Mouse (Mus musculus): ENCODE measurements around the gene Rpl35a. TPM values are rescaled to one million over a fixed set of nuclear protein-coding genes. Genes with fewer than 3 reads are reported as not detected.
"Not testable (repeated sequence)": the region's sequence is repeated elsewhere in the genome, so short reads cannot be mapped to it uniquely, and the experiment has no call there.

Rpl35a gene
- polyA plus RNA-seq, 1 experiment from 2014 or later = 769 TPM

GRCm38 (mm10) chr16:33055655-33056054, 598 bp upstream of the Rpl35a start:
- ChIA-PET CTCF (interaction anchor here (1.5 to 1.9 kb wide), 3 partner anchors 10 to 32 kb away, joined by 4 to 7 read pairs (median 5); no protein-coding TSS in a partner anchor), POLR2A (interaction anchor here (1.8 kb wide), 1 partner anchor 31 kb away, joined by 3 read pairs; no protein-coding TSS in a partner anchor)
- no peak for DNase-seq (ENCODE audit: low read depth, low spot score)
- ATAC-seq = peak; percentile 25
- in situ Hi-C loops (cut with MboI; ENCODE audit: low pct_unique_long_range_greater_than_20kb) = no loop called here
- TF ChIP-seq CTCF (IDR thresholded peaks at IDR 0.05) = no peak
- H3K27me3 ChIP-seq = no peaks in the 10 kb centered on the region

GRCm38 (mm10) chr16:33056786-33057185, 533 bp downstream of the Rpl35a start:
- no peak for TF ChIP-seq CTCF (IDR thresholded peaks at IDR 0.05)
- no peak for ATAC-seq
- H3K27me3 ChIP-seq = no peaks in the 10 kb centered on the region
- in situ Hi-C loops (cut with MboI; ENCODE audit: low pct_unique_long_range_greater_than_20kb) = no loop called here
- CTCF ChIA-PET = interaction anchor here (1.6 kb wide), 1 partner anchor 12 kb away, joined by 4 read pairs; no protein-coding TSS in a partner anchor
- no peak for DNase-seq (ENCODE audit: low read depth, low spot score)
- POLR2A ChIA-PET = interaction anchor here (1.8 kb wide), 1 partner anchor 32 kb away, joined by 3 read pairs; no protein-coding TSS in a partner anchor

GRCm38 (mm10) chr16:33058033-33058432, 1.8 kb downstream of the Rpl35a start:
- no peaks in the 10 kb centered on the region for H3K27me3 ChIP-seq
- ChIA-PET CTCF (no interaction called here), POLR2A (interaction anchor here (0.7 kb wide), 1 partner anchor 697 kb away, joined by 4 read pairs; no protein-coding TSS in a partner anchor)
- TF ChIP-seq CTCF (IDR thresholded peaks at IDR 0.05) = no peak
- ATAC-seq (no peak), DNase-seq (ENCODE audit: low read depth, low spot score) (no peak)
- in situ Hi-C loops (cut with MboI; ENCODE audit: low pct_unique_long_range_greater_than_20kb) = no loop called here

- ATAC-seq; H3K27me3 ChIP-seq; DNase-seq (ENCODE audit: low read depth, low spot score); in situ Hi-C loops (cut with MboI; ENCODE audit: low pct_unique_long_range_greater_than_20kb); CTCF ChIA-PET; POLR2A ChIA-PET: not testable (repeated sequence)
Measured at GRCm38 (mm10) chr16:33058656-33059055, 2.4 kb downstream of the Rpl35a start.

GRCm38 (mm10) chr16:33059471-33059870, 3.2 kb downstream of the Rpl35a start:
- DNase-seq (ENCODE audit: low read depth, low spot score) = no peak
- no peak for ATAC-seq
- no peak for TF ChIP-seq CTCF (IDR thresholded peaks at IDR 0.05)
- CTCF ChIA-PET = no interaction called here
- POLR2A ChIA-PET = no interaction called here
- no peaks in the 10 kb centered on the region for H3K27me3 ChIP-seq
- in situ Hi-C loops (cut with MboI; ENCODE audit: low pct_unique_long_range_greater_than_20kb) = no loop called here

- POLR2A ChIA-PET = no interaction called here
- CTCF ChIA-PET = no interaction called here
- H3K27me3 ChIP-seq = no peaks in the 10 kb centered on the region
- TF ChIP-seq CTCF (IDR thresholded peaks at IDR 0.05) = no peak
- in situ Hi-C loops (cut with MboI; ENCODE audit: low pct_unique_long_range_greater_than_20kb) = no loop called here
- DNase-seq (ENCODE audit: low read depth, low spot score) = no peak
- no peak for ATAC-seq
Measured at GRCm38 (mm10) chr16:33060926-33061325, 4.7 kb downstream of the Rpl35a start.

- DNase-seq (ENCODE audit: low read depth, low spot score) = no peak
- ATAC-seq = no peak
- CTCF ChIA-PET = no interaction called here
- H3K27me3 ChIP-seq = no peaks in the 10 kb centered on the region
- no peak for TF ChIP-seq CTCF (IDR thresholded peaks at IDR 0.05)
- POLR2A ChIA-PET = no interaction called here
- in situ Hi-C loops (cut with MboI; ENCODE audit: low pct_unique_long_range_greater_than_20kb) = no loop called here
Measured at GRCm38 (mm10) chr16:33061400-33061799, 5.1 kb downstream of the Rpl35a start.

GRCm38 (mm10) chr16:33062024-33062681, 5.9 kb downstream of the Rpl35a start, which contains the start of gene Lmln:
TSS of gene Lmln (plus strand) at chr16:33062521.
- in situ Hi-C loops (cut with MboI; ENCODE audit: low pct_unique_long_range_greater_than_20kb) = no loop called here
- TF ChIP-seq CTCF (IDR thresholded peaks at IDR 0.05) = no peak
- H3K27me3 ChIP-seq = no peaks in the 10 kb centered on the region
- DNase-seq (ENCODE audit: low read depth, low spot score) = peak; percentile 80
- CTCF ChIA-PET = interaction anchor here (0.8 kb wide), 1 partner anchor 10 kb away, joined by 3 read pairs; no protein-coding TSS in a partner anchor
- ATAC-seq = peak; percentile 98
- POLR2A ChIA-PET = no interaction called here

GRCm38 (mm10) chr16:33062682-33063131, 6.5 kb downstream of the Rpl35a start:
- ChIA-PET POLR2A (no interaction called here), CTCF (interaction anchor here (0.8 kb wide), 1 partner anchor 9 kb away, joined by 3 read pairs; no protein-coding TSS in a partner anchor)
- H3K27me3 ChIP-seq = no peaks in the 10 kb centered on the region
- in situ Hi-C loops (cut with MboI; ENCODE audit: low pct_unique_long_range_greater_than_20kb) = no loop called here
- peak; percentile 31 for ATAC-seq
- TF ChIP-seq CTCF (IDR thresholded peaks at IDR 0.05) = no peak
- peak; percentile 7 for DNase-seq (ENCODE audit: low read depth, low spot score)

- ChIA-PET CTCF (interaction anchor here (0.8 kb wide), 1 partner anchor 8 kb away, joined by 3 read pairs; no protein-coding TSS in a partner anchor), POLR2A (no interaction called here)
- in situ Hi-C loops (cut with MboI; ENCODE audit: low pct_unique_long_range_greater_than_20kb) = no loop called here
- no peak for DNase-seq (ENCODE audit: low read depth, low spot score)
- ATAC-seq = no peak
- H3K27me3 ChIP-seq = no peaks in the 10 kb centered on the region
- no peak for TF ChIP-seq CTCF (IDR thresholded peaks at IDR 0.05)
Measured at GRCm38 (mm10) chr16:33063267-33063666, 7.0 kb downstream of the Rpl35a start.

- in situ Hi-C loops (cut with MboI; ENCODE audit: low pct_unique_long_range_greater_than_20kb) = no loop called here
- ChIA-PET POLR2A (interaction anchor here (0.6 kb wide), 1 partner anchor 450 kb away, joined by 3 read pairs; no protein-coding TSS in a partner anchor), CTCF (no interaction called here)
- no peak for TF ChIP-seq CTCF (IDR thresholded peaks at IDR 0.05)
- ATAC-seq = no peak
- no peaks in the 10 kb centered on the region for H3K27me3 ChIP-seq
- no peak for DNase-seq (ENCODE audit: low read depth, low spot score)
Measured at GRCm38 (mm10) chr16:33064636-33065035, 8.4 kb downstream of the Rpl35a start.
